Mouse (Mus musculus): ENCODE data around the gene Dync2li1.

Gene Dync2li1

GRCm38 (mm10) chr17:84626276-84626856, at the start of gene Dync2li1:
Gene Dync2li1, plus strand, starts transcription at chr17:84626496.
- peak; percentile 97 for DNase-seq

- DNase-seq, result peak; percentile 27
Observed at GRCm38 (mm10) chr17:84576621-84577293, 49.5 kb upstream of the Dync2li1 start.

- no peak for DNase-seq
Observed at GRCm38 (mm10) chr17:84579249-84579648, 47.0 kb upstream of the Dync2li1 start.

- DNase-seq, result no peak
Observed at GRCm38 (mm10) chr17:84579817-84580216, 46.5 kb upstream of the Dync2li1 start.

GRCm38 (mm10) chr17:84580821-84581220, 45.5 kb upstream of the Dync2li1 start:
- DNase-seq, result no peak

GRCm38 (mm10) chr17:84581740-84582414, 44.4 kb upstream of the Dync2li1 start:
- peak; percentile 24 for DNase-seq

- DNase-seq, result no peak
Observed at GRCm38 (mm10) chr17:84584107-84584506, 42.2 kb upstream of the Dync2li1 start.

- no peak for DNase-seq
Observed at GRCm38 (mm10) chr17:84585104-84585503, 41.2 kb upstream of the Dync2li1 start.

- no peak for DNase-seq
Observed at GRCm38 (mm10) chr17:84590065-84590464, 36.2 kb upstream of the Dync2li1 start.

- DNase-seq, result no peak
Observed at GRCm38 (mm10) chr17:84591431-84592150, 34.7 kb upstream of the Dync2li1 start.

GRCm38 (mm10) chr17:84596015-84596441, 30.3 kb upstream of the Dync2li1 start:
- no peak for DNase-seq

GRCm38 (mm10) chr17:84596501-84596900, 29.8 kb upstream of the Dync2li1 start:
- DNase-seq, result no peak

- DNase-seq, result no peak
Observed at GRCm38 (mm10) chr17:84597859-84598258, 28.4 kb upstream of the Dync2li1 start.

GRCm38 (mm10) chr17:84598928-84599327, 27.4 kb upstream of the Dync2li1 start:
- no peak for DNase-seq

- DNase-seq, result no peak
Observed at GRCm38 (mm10) chr17:84600051-84600983, 26.0 kb upstream of the Dync2li1 start.

- no peak for DNase-seq
Observed at GRCm38 (mm10) chr17:84601805-84602204, 24.5 kb upstream of the Dync2li1 start.

GRCm38 (mm10) chr17:84603202-84603627, 23.1 kb upstream of the Dync2li1 start:
- no peak for DNase-seq

- no peak for DNase-seq
Observed at GRCm38 (mm10) chr17:84603709-84604420, 22.4 kb upstream of the Dync2li1 start.

GRCm38 (mm10) chr17:84606976-84607375, 19.3 kb upstream of the Dync2li1 start:
- DNase-seq, result no peak

- DNase-seq, result no peak
Observed at GRCm38 (mm10) chr17:84607617-84608016, 18.7 kb upstream of the Dync2li1 start.

GRCm38 (mm10) chr17:84608606-84609005, 17.7 kb upstream of the Dync2li1 start:
- DNase-seq, result no peak
